Mouse (Mus musculus) small intestine, adult 2 months (tissue): ENCODE data around the gene Fbxw4.

ENCODE experiments used
- CTCF ChIP-seq: fragments of 200-500 bp; IDR thresholded peaks from 2 replicates; pipeline ENCODE4 v1.5.1; 2012; ENCODE audit warnings: low read depth, mild to moderate bottlenecking, control low read depth, inconsistent platforms, low read length, moderate library complexity, mixed read lengths; ENCODE audit not compliant: insufficient replicate concordance, insufficient read length; ENCODE audit errors: extremely low read depth
- POLR2A ChIP-seq: fragments of 200-500 bp; IDR thresholded peaks from 2 replicates; pipeline ENCODE4 v1.6.1; 2012; ENCODE audit warnings: low read depth, mild to moderate bottlenecking, control low read depth, inconsistent platforms, low read length, moderate library complexity

- TF ChIP-seq CTCF: no peak
- no peak for TF ChIP-seq POLR2A
Observed at GRCm38 (mm10) chr19:45680495-45681130, 20.5 kb upstream of the Fbxw4 start.
